Mouse (Mus musculus): ENCODE results near the gene Fv1. TPM values are rescaled to one million over a fixed set of nuclear protein-coding genes. Genes with fewer than 3 reads are reported as not detected.
"Not testable (repeated sequence)": the region's sequence is repeated elsewhere in the genome, so short reads cannot be mapped to it uniquely, and the experiment has no call there.

The Fv1 gene
- polyA plus RNA-seq (2014; fragmentation: Nextera tagmentation; extraction: Ambion mirVana) = 14.7 and 15.6 TPM in 2 replicates

DNA sequence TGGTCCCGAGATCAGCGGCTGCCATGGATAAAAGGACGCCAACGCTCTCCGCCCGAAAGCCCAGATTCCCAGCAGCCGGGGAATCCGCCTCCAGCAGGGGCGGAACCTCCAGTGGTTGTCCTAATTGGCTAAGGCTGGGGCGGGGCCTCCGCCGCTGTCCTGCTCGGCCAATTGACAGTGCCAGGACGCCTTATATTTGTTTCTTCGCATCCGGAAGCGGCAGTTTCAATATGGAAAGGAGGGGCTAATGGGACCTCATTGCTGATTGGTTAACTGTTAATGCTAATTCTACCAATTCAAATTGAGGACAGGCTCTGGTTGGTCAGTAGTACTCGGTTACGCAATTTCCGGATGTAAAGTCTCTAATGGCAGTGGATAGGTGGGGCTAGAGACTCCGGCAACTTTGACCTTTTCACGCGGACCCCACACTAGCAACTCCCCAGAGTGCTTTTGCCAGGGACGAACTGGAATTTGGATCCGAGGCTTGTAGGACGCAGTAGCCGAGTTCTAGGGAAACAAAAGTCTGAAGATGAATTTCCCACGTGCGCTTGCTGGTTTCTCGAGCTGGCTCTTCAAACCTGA is at the start of gene Fv1, which contains the start of gene Miip:
Gene Fv1, plus strand, starts transcription at position 530 of the 582 bp plus-strand sequence.
Gene Miip, minus strand, starts transcription at position 367 of the 582 bp plus-strand sequence.
- peaks cover 2% of the 10 kb centered on the region; the same call in 1 of the 2 replicates for H3K36me3 ChIP-seq (replicated peaks; ENCODE audit: control insufficient read depth, insufficient read depth, low read depth, low read length)
- no peaks in the 10 kb centered on the region for H3K27me3 ChIP-seq (ENCODE audit: control insufficient read depth, insufficient read depth, low read length)
- peak; percentile 98 for DNase-seq (ENCODE audit: low spot score)
- H3K27ac ChIP-seq (replicated peaks; ENCODE audit: low read depth, low read length) = no peak within 1 kb of the TSS; the same call in 1 of the 2 replicates
- H3K4me3 ChIP-seq (ENCODE audit: low read depth, low read length) = peak within 1 kb of the TSS; percentile 67
- H3K9ac ChIP-seq (replicated peaks; ENCODE audit: low read length) = peak within 1 kb of the TSS; percentile 70
- no peaks in the 10 kb centered on the region for H3K9me3 ChIP-seq (replicated peaks; ENCODE audit: control insufficient read depth, low read length)
- H3K4me1 ChIP-seq (ENCODE audit: control insufficient read depth, insufficient read depth, low read length) = no peaks in the 10 kb centered on the region
- under 1% methylated on average over 30 of the region's 30 CpGs for WGBS
- H3K4me2 ChIP-seq (ENCODE audit: low read depth, low read length) = peak within 1 kb of the TSS; percentile 68
- ATAC-seq (replicated peaks; ENCODE audit: insufficient number of reproducible peaks, low FRiP score, low TSS enrichment, low read depth) = peak; percentile 98

GRCm38 (mm10) chr4:147819659-147820058 is 49.1 kb upstream of the Fv1 start:
- not testable (repeated sequence) for H3K4me1 ChIP-seq (ENCODE audit: control insufficient read depth, insufficient read depth, low read length); DNase-seq (ENCODE audit: low spot score); H3K9ac ChIP-seq (replicated peaks; ENCODE audit: low read length); H3K27me3 ChIP-seq (ENCODE audit: control insufficient read depth, insufficient read depth, low read length); H3K4me3 ChIP-seq (ENCODE audit: low read depth, low read length); H3K36me3 ChIP-seq (replicated peaks; ENCODE audit: control insufficient read depth, insufficient read depth, low read depth, low read length); H3K4me2 ChIP-seq (ENCODE audit: low read depth, low read length); H3K9me3 ChIP-seq (replicated peaks; ENCODE audit: control insufficient read depth, low read length); H3K27ac ChIP-seq (replicated peaks; ENCODE audit: low read depth, low read length)
- 0 out of 2 replicates have a peak, but pooled peaks have one; percentile 34 for ATAC-seq (replicated peaks; ENCODE audit: insufficient number of reproducible peaks, low FRiP score, low TSS enrichment, low read depth)
- 77% methylated on average over 7 of the region's 7 CpGs for WGBS

DNA sequence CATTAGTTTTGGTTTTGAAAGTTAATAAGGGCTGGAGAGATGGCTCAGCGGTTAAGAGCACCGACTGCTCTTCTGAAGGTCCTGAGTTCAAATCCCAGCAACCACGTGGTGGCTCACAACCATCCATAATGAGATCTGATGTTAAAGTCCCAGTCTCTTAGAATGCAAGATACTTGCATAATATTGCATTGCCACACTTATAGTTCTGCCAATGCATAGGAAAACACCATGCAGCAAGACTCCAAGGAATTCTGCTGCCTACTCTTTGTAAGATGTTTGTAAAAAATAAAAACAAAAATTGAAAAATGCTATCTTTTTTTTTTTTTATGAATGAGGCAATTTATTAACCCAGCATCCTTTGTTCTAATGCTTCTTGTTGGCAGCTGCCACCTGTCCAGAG is 47.4 kb upstream of the Fv1 start:
- DNase-seq (ENCODE audit: low spot score); H3K9ac ChIP-seq (replicated peaks; ENCODE audit: low read length); H3K27me3 ChIP-seq (ENCODE audit: control insufficient read depth, insufficient read depth, low read length); H3K27ac ChIP-seq (replicated peaks; ENCODE audit: low read depth, low read length); H3K9me3 ChIP-seq (replicated peaks; ENCODE audit: control insufficient read depth, low read length); H3K4me2 ChIP-seq (ENCODE audit: low read depth, low read length); ATAC-seq (replicated peaks; ENCODE audit: insufficient number of reproducible peaks, low FRiP score, low TSS enrichment, low read depth); H3K36me3 ChIP-seq (replicated peaks; ENCODE audit: control insufficient read depth, insufficient read depth, low read depth, low read length); H3K4me3 ChIP-seq (ENCODE audit: low read depth, low read length); H3K4me1 ChIP-seq (ENCODE audit: control insufficient read depth, insufficient read depth, low read length): not testable (repeated sequence)
- WGBS = 85% methylated on average over 3 of the region's 3 CpGs

- H3K9me3 ChIP-seq (replicated peaks; ENCODE audit: control insufficient read depth, low read length) = no peaks in the 10 kb centered on the region; the same call in 1 of the 2 replicates
- H3K4me2 ChIP-seq (ENCODE audit: low read depth, low read length) = no peak overlapping the region
- H3K9ac ChIP-seq (replicated peaks; ENCODE audit: low read length) = no peak overlapping the region
- DNase-seq (ENCODE audit: low spot score) (no peak), ATAC-seq (replicated peaks; ENCODE audit: insufficient number of reproducible peaks, low FRiP score, low TSS enrichment, low read depth) (no peak)
- no peak overlapping the region for H3K27ac ChIP-seq (replicated peaks; ENCODE audit: low read depth, low read length)
- H3K4me1 ChIP-seq (ENCODE audit: control insufficient read depth, insufficient read depth, low read length) = no peaks in the 10 kb centered on the region
- no peak overlapping the region for H3K4me3 ChIP-seq (ENCODE audit: low read depth, low read length)
- H3K27me3 ChIP-seq (ENCODE audit: control insufficient read depth, insufficient read depth, low read length) = no peaks in the 10 kb centered on the region
- H3K36me3 ChIP-seq (replicated peaks; ENCODE audit: control insufficient read depth, insufficient read depth, low read depth, low read length) = peaks cover 13% of the 10 kb centered on the region
- WGBS = 92% methylated on average over 4 of the region's 4 CpGs
Measured at GRCm38 (mm10) chr4:147824389-147824788, 44.4 kb upstream of the Fv1 start.

GRCm38 (mm10) chr4:147839282-147839681 is 29.5 kb upstream of the Fv1 start:
- H3K4me1 ChIP-seq (ENCODE audit: control insufficient read depth, insufficient read depth, low read length); H3K4me3 ChIP-seq (ENCODE audit: low read depth, low read length); H3K27me3 ChIP-seq (ENCODE audit: control insufficient read depth, insufficient read depth, low read length); H3K36me3 ChIP-seq (replicated peaks; ENCODE audit: control insufficient read depth, insufficient read depth, low read depth, low read length); ATAC-seq (replicated peaks; ENCODE audit: insufficient number of reproducible peaks, low FRiP score, low TSS enrichment, low read depth); H3K9ac ChIP-seq (replicated peaks; ENCODE audit: low read length); H3K27ac ChIP-seq (replicated peaks; ENCODE audit: low read depth, low read length); H3K4me2 ChIP-seq (ENCODE audit: low read depth, low read length); DNase-seq (ENCODE audit: low spot score); H3K9me3 ChIP-seq (replicated peaks; ENCODE audit: control insufficient read depth, low read length): not testable (repeated sequence)
- 100% methylated on average over 7 of the region's 26 CpGs for WGBS

GRCm38 (mm10) chr4:147842871-147843270 is 25.9 kb upstream of the Fv1 start:
- no peak overlapping the region for H3K27ac ChIP-seq (replicated peaks; ENCODE audit: low read depth, low read length)
- H3K27me3 ChIP-seq (ENCODE audit: control insufficient read depth, insufficient read depth, low read length) = no peaks in the 10 kb centered on the region
- ATAC-seq (replicated peaks; ENCODE audit: insufficient number of reproducible peaks, low FRiP score, low TSS enrichment, low read depth) (no peak), DNase-seq (ENCODE audit: low spot score) (no peak)
- no peak overlapping the region for H3K9ac ChIP-seq (replicated peaks; ENCODE audit: low read length)
- no peaks in the 10 kb centered on the region for H3K9me3 ChIP-seq (replicated peaks; ENCODE audit: control insufficient read depth, low read length)
- peaks cover 2% of the 10 kb centered on the region for H3K36me3 ChIP-seq (replicated peaks; ENCODE audit: control insufficient read depth, insufficient read depth, low read depth, low read length)
- WGBS = 97% methylated on average over 3 of the region's 3 CpGs
- no peaks in the 10 kb centered on the region for H3K4me1 ChIP-seq (ENCODE audit: control insufficient read depth, insufficient read depth, low read length)
- no peak overlapping the region for H3K4me2 ChIP-seq (ENCODE audit: low read depth, low read length)
- H3K4me3 ChIP-seq (ENCODE audit: low read depth, low read length) = no peak overlapping the region

DNA sequence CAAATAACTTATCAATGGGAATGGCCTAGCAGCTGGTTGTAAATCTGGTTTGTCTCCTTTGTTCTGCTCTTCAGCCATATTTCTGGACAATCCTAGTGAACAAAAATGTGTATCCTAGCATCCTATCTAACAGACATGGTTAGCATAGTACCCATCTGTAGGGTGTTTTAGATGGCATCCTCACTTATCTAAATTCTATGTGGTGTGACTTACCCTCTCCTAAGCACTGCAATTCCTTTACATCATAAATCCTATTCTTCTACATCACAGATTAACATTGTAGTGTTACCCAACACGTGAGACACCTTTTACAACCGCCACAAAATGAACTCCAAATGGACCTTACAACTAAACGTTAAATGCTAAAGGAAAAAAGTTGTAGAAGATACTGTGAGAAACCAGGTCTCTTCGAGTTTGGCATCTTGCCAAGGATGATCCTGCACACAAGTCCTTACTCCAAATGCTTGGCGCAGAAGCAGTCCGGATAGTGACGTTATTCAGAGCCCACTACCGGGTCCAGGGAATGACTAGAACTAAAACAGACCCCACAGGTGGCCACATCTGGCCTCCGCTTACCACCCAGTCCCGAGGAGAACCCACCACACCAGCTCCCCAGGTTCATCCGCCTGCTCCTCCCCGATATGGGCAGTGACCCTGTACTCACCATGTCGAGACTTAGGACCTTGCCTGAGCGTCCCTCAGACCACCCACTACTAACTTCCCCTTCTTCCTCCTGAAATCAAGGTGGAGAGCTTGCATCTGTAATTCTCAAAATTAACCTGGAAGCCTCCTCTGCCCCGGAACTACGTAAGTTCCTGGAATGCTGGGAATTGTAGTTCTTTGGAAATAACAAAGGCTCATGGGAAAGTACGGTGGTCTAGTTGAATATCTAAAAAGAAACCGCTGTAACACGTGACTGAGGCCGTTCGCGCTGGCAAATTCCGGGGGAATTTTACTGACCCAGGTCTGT is 20.9 kb upstream of the Fv1 start, which contains the start of gene Zfp933:
Gene Zfp933, minus strand, starts transcription at position 753 of the 970 bp plus-strand sequence.
- DNase-seq (ENCODE audit: low spot score) (peak; percentile 96), ATAC-seq (replicated peaks; ENCODE audit: insufficient number of reproducible peaks, low FRiP score, low TSS enrichment, low read depth) (peak; percentile 91)
- Histone ChIP-seq H3K4me3 (ENCODE audit: low read depth, low read length) (peak within 1 kb of the TSS; percentile 65), H3K27me3 (ENCODE audit: control insufficient read depth, insufficient read depth, low read length) (no peaks in the 10 kb centered on the region), H3K27ac (replicated peaks; ENCODE audit: low read depth, low read length) (no peak within 1 kb of the TSS), H3K4me1 (ENCODE audit: control insufficient read depth, insufficient read depth, low read length) (no peaks in the 10 kb centered on the region), H3K4me2 (ENCODE audit: low read depth, low read length) (peak within 1 kb of the TSS; percentile 39), H3K9me3 (replicated peaks; ENCODE audit: control insufficient read depth, low read length) (no peaks in the 10 kb centered on the region), H3K36me3 (replicated peaks; ENCODE audit: control insufficient read depth, insufficient read depth, low read depth, low read length) (peaks cover 2% of the 10 kb centered on the region), H3K9ac (replicated peaks; ENCODE audit: low read length) (peak within 1 kb of the TSS; percentile 50)
- WGBS = 5% methylated on average over 23 of the region's 23 CpGs

All from embryonic facial prominence, embryonic 11.5 days (tissue).